Mouse (Mus musculus): ENCODE results near the gene Pam16.

GRCm38 (mm10) chr16:4649692-4650091 is 24.9 kb upstream of the Pam16 start:
- TF ChIP-seq CTCF (conservative IDR thresholded peaks at IDR 0.05; ENCODE audit: insufficient read depth, insufficient read length, low read depth, low read length) (no peak), POLR2A (IDR thresholded peaks at IDR 0.05; ENCODE audit: low read depth, low read length) (no peak)

All from kidney, adult 2 months (tissue).